Mouse (Mus musculus) layer of hippocampus, adult 18-20 months (tissue): ENCODE data around the gene Slc38a3. TPM values are rescaled to one million over a fixed set of nuclear protein-coding genes. Genes with fewer than 3 reads are reported as not detected.

ENCODE experiments used
- total RNA-seq, 2 experiments: library from RNA; stranded (reverse); gene quantifications; 2 replicates each; pipeline ENCODE4 v1.2.3; 2021

Gene Slc38a3
- total RNA-seq, 2 experiments from 2014 or later = 57.8 to 62.6 TPM

Other genes with a start within 250 kb of the Slc38a3 start
- 10 to 100 TPM; 41.7 to 42.3 TPM for gene Tmem115, start 135.6 kb downstream of the Slc38a3 start, total RNA-seq
- 10 to 100 TPM; 15.4 to 17.2 TPM for gene Cyb561d2, start 127.3 kb downstream of the Slc38a3 start, total RNA-seq
- gene Nprl2, start 127.3 kb downstream of the Slc38a3 start, total RNA-seq = 10 to 100 TPM; 40.6 to 44.5 TPM
- 1 to 10 TPM; 5.7 to 6.2 TPM for gene Zmynd10, start 122.2 kb downstream of the Slc38a3 start, total RNA-seq
- 10 to 100 TPM; 16.3 to 18.1 TPM for gene Rassf1, start 118.0 kb downstream of the Slc38a3 start, total RNA-seq
- gene Tusc2, start 106.3 kb downstream of the Slc38a3 start, total RNA-seq = 10 to 100 TPM; 86.2 to 86.5 TPM
- gene Hyal2, start 101.6 kb downstream of the Slc38a3 start, total RNA-seq = 10 to 100 TPM; 15.8 to 16.6 TPM
- gene Hyal1, start 92.6 kb downstream of the Slc38a3 start, total RNA-seq = 1 to 10 TPM; 5.1 to 7.3 TPM
- 10 to 100 TPM; 10.7 to 13.5 TPM for gene Naa80, start 90.6 kb downstream of the Slc38a3 start, total RNA-seq
- 1 to 10 TPM; 1.1 to 1.4 TPM for gene Hyal3, start 88.7 kb downstream of the Slc38a3 start, total RNA-seq
- gene Ifrd2, start 81.9 kb downstream of the Slc38a3 start, total RNA-seq = 10 to 100 TPM; 12.5 to 13.2 TPM
- gene Sema3b, start 60.3 kb downstream of the Slc38a3 start, total RNA-seq = 1 to 10 TPM; 1.5 to 2.5 TPM
- gene Gnai2, start 34.2 kb downstream of the Slc38a3 start, total RNA-seq = 100 to 1,000 TPM; 228 to 231 TPM
- gene Gnat1, start 10.2 kb upstream of the Slc38a3 start, total RNA-seq = not detected
- gene Sema3f, start 40.9 kb upstream of the Slc38a3 start, total RNA-seq = 1 to 10 TPM; 2.8 to 5.9 TPM
- 100 to 1,000 TPM; 126 to 142 TPM for gene Rbm5, start 101.5 kb upstream of the Slc38a3 start, total RNA-seq
- 10 to 100 TPM; 52.3 to 59.6 TPM for gene Rbm6, start 203.7 kb upstream of the Slc38a3 start, total RNA-seq
- gene Mon1a, start 218.6 kb upstream of the Slc38a3 start, total RNA-seq = 10 to 100 TPM; 25.9 to 27.4 TPM
- 1 to 10 TPM; 1.9 TPM for gene Mst1r, start 237.3 kb upstream of the Slc38a3 start, total RNA-seq